Mouse (Mus musculus) C2C12 (cell line): ENCODE measurements around the gene Tmbim1. TPM values are rescaled to one million over a fixed set of nuclear protein-coding genes. Genes with fewer than 3 reads are reported as not detected.

Experiments used
- H3K27me3 ChIP-seq: one replicate; pipeline ENCODE4 v1.6.1; 2011; ENCODE audit not compliant: control insufficient read depth, insufficient read depth, insufficient read length
- H3K36me3 ChIP-seq: one replicate; pipeline ENCODE4 v1.6.1; 2011; ENCODE audit not compliant: control insufficient read depth, insufficient read depth
- H3K4me3 ChIP-seq: one replicate; pipeline ENCODE4 v1.5.1; 2011; ENCODE audit warnings: mild to moderate bottlenecking, control low read depth; ENCODE audit not compliant: poor library complexity, insufficient read depth, severe bottlenecking
- H3K79me2 ChIP-seq: one replicate; pipeline ENCODE4 v1.6.1; 2011; ENCODE audit not compliant: control insufficient read depth, insufficient read depth
- H3K79me3 ChIP-seq: one replicate; pipeline ENCODE4 v1.6.1; 2011; ENCODE audit warnings: low read depth, control low read depth
- H3ac ChIP-seq: one replicate; pipeline ENCODE3; 2011; ENCODE audit warnings: low read depth; ENCODE audit not compliant: control insufficient read depth, insufficient read length
- CEBPB ChIP-seq: IDR thresholded peaks from one replicate; pipeline ENCODE4 v1.6.1; 2011; ENCODE audit warnings: low read depth, mild to moderate bottlenecking, control low read depth, moderate library complexity
- CTCF ChIP-seq: IDR thresholded peaks from one replicate; pipeline ENCODE4 v1.5.1; 2011; ENCODE audit not compliant: control insufficient read depth, insufficient read depth, insufficient read length
- FOSL1 ChIP-seq: IDR thresholded peaks from one replicate; pipeline ENCODE4 v1.8.0; 2011; ENCODE audit warnings: mild to moderate bottlenecking, low read length; ENCODE audit not compliant: poor library complexity, insufficient read depth, severe bottlenecking
- MAX ChIP-seq: IDR thresholded peaks from one replicate; pipeline ENCODE4 v1.6.1; 2011; ENCODE audit warnings: mild to moderate bottlenecking, control low read depth
- MYOD1 ChIP-seq: IDR thresholded peaks from one replicate; pipeline ENCODE4 v1.6.1; 2011; ENCODE audit warnings: low read depth; ENCODE audit not compliant: control insufficient read depth, insufficient read length
- MYOG ChIP-seq: IDR thresholded peaks from one replicate; pipeline ENCODE4 v1.6.1; 2011; ENCODE audit not compliant: control insufficient read depth, insufficient read length; ENCODE audit errors: extremely low read depth
- USF1 ChIP-seq: IDR thresholded peaks from one replicate; pipeline ENCODE4 v1.6.1; 2011; ENCODE audit warnings: low read depth, mild to moderate bottlenecking, control low read depth, moderate library complexity
- polyA plus RNA-seq: library from polyadenylated mRNA; unstranded; fragments of >200 nt; fragmentation: generic; extraction: Trizol; gene quantifications from one replicate; pipeline ENCODE4 v1.2.1, GENCODE M21; 2012; ENCODE audit warnings: missing spikeins

Tmbim1 gene
- polyA plus RNA-seq, 1 experiment: 38.1 TPM

DNA sequence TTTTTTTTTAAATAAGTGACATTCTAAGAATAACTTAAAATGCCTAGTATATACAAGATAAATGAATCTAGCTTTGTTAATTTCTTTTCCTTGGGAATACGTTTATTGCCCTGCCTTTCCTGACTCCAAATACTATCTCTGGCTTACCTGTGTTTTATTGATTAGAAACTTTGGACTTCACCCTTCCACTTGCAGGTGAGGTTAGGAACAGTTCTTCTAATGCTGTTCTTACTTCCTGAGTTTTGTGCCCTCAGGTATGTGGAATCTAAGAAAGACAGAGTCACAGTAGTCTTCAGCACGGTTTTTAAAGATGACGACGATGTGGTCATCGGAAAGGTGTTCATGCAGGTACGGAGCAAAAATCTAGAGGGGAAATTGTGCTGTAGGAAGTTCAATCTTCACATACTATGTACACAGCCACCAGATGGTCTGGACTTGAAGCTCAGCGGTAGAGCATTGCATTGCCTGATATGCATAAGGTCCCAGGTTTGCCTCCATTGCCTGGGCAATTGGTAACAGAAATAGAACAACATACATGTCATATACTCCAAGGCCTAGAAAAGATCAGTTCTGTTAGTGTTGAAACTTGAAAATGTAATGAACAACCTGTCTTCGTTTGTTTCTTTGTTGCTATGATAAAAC is 49.6 kb downstream of the Tmbim1 start:
- TF ChIP-seq USF1: no peak
- TF ChIP-seq CEBPB: no peak
- TF ChIP-seq CTCF: no peak
- no peak for TF ChIP-seq MAX
- no peak for TF ChIP-seq MYOD1
- TF ChIP-seq FOSL1: no peak
- no peak for TF ChIP-seq MYOG
- Histone ChIP-seq H3K79me3 (peaks cover 11% of the 10 kb centered on the region), H3K36me3 (peaks cover 91% of the 10 kb centered on the region), H3ac (no peak overlapping the region), H3K27me3 (no peaks in the 10 kb centered on the region), H3K4me3 (no peak overlapping the region), H3K79me2 (peaks cover 46% of the 10 kb centered on the region)

GRCm38 (mm10) chr1:74250096-74250495 is 55.3 kb downstream of the Tmbim1 start:
- TF ChIP-seq MYOG: no peak
- TF ChIP-seq CEBPB: no peak
- TF ChIP-seq MAX: no peak
- no peak for TF ChIP-seq FOSL1
- no peak for TF ChIP-seq MYOD1
- TF ChIP-seq USF1: no peak
- no peak for TF ChIP-seq CTCF
- H3K36me3 ChIP-seq: peaks cover 81% of the 10 kb centered on the region

DNA sequence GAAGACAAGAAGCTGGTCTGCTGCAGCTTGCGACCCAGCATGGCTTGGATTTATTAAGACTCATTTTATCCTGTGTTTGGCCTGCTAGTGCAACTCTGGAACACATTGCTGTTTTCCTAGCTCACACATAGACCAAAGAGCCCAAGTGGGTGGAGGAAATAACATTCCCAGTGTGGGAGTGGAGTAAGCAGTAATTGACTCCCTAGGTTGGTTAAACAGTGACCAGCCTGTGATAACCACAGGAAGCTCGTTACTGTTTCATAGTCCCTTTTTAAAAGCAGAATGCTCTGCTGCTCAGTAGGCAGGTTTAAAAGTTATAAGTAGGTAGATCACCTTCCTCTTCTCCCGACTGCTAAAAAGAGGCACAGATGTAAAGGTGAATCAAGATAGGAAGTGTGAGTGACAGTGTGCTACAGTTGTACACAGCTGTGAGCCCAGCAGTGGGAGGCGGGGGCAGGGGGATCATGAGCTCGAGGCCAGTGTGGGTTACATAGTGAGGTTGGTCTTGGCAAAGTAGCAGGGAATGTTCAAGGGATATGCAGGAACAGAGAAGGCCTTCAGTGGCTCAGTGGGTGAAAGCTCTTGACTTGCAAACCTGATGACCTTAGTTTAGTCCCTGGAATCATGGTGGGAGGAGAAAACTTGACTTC is 56.0 kb downstream of the Tmbim1 start:
- Histone ChIP-seq H3K79me3 (peaks cover 41% of the 10 kb centered on the region), H3ac (peak overlapping the region; percentile 40), H3K4me3 (no peak overlapping the region), H3K36me3 (peaks cover 74% of the 10 kb centered on the region), H3K27me3 (no peaks in the 10 kb centered on the region), H3K79me2 (peaks cover 67% of the 10 kb centered on the region)
- TF ChIP-seq USF1 (no peak), FOSL1 (no peak), MYOD1 (no peak), MAX (no peak)

More at GRCm38 (mm10) chr1:74250096-74250495, 55.3 kb downstream of the Tmbim1 start:
- Histone ChIP-seq H3K79me2 (peaks cover 61% of the 10 kb centered on the region), H3K79me3 (peaks cover 37% of the 10 kb centered on the region), H3ac (no peak overlapping the region), H3K4me3 (no peak overlapping the region), H3K27me3 (no peaks in the 10 kb centered on the region)

GRCm38 (mm10) chr1:74248799-74249198 is 56.6 kb downstream of the Tmbim1 start:
- no peak overlapping the region for H3ac ChIP-seq
- no peak overlapping the region for H3K4me3 ChIP-seq
- peaks cover 48% of the 10 kb centered on the region for H3K79me3 ChIP-seq
- no peaks in the 10 kb centered on the region for H3K27me3 ChIP-seq
- peaks cover 68% of the 10 kb centered on the region for H3K36me3 ChIP-seq
- peaks cover 74% of the 10 kb centered on the region for H3K79me2 ChIP-seq
- TF ChIP-seq USF1 (no peak), MYOG (no peak), MYOD1 (peak; percentile 69)

DNA sequence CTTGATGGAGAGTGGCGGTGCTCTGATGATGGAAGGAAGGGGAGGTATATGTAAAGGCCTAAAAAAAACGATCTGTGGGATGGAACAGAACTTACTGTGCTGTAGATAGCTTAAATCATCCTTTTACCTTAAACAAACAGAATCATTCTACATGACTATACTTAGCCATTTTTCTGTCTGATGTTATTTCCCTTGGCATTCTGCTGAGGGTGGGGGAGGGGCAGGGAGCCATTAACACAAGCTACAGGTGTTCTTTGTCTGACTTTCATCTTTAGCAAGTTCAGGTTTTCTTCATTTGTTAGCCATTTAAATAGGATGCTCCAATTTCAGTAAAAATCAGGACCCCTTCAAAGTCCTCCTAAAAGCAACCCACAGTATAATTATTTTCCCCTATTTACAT is 59.9 kb downstream of the Tmbim1 start:
- peaks cover 77% of the 10 kb centered on the region for H3K79me3 ChIP-seq
- H3ac ChIP-seq: no peak overlapping the region
- peaks cover 46% of the 10 kb centered on the region for H3K36me3 ChIP-seq
- TF ChIP-seq MAX: no peak
- TF ChIP-seq CEBPB: no peak
- no peak for TF ChIP-seq MYOD1
- TF ChIP-seq MYOG: no peak
- TF ChIP-seq CTCF: no peak
- TF ChIP-seq FOSL1: no peak
- TF ChIP-seq USF1: no peak
- H3K27me3 ChIP-seq: no peaks in the 10 kb centered on the region
- no peak overlapping the region for H3K4me3 ChIP-seq
- peaks cover 91% of the 10 kb centered on the region for H3K79me2 ChIP-seq

GRCm38 (mm10) chr1:74240832-74241231 is 64.6 kb downstream of the Tmbim1 start:
- peaks cover 90% of the 10 kb centered on the region for H3K79me3 ChIP-seq
- no peak for TF ChIP-seq CEBPB
- no peak for TF ChIP-seq MYOG
- no peak for TF ChIP-seq MYOD1
- TF ChIP-seq FOSL1: no peak
- TF ChIP-seq CTCF: no peak
- no peak for TF ChIP-seq MAX
- TF ChIP-seq USF1: no peak
- peak overlapping the region; percentile 45 for H3ac ChIP-seq
- H3K27me3 ChIP-seq: no peaks in the 10 kb centered on the region
- peaks cover 95% of the 10 kb centered on the region for H3K79me2 ChIP-seq
- peaks cover 11% of the 10 kb centered on the region for H3K36me3 ChIP-seq
- no peak overlapping the region for H3K4me3 ChIP-seq
